Mouse (Mus musculus): ENCODE data around the gene Clybl. TPM values are rescaled to one million over a fixed set of nuclear protein-coding genes. Genes with fewer than 3 reads are reported as not detected.

Gene Clybl
- polyA plus RNA-seq, 1 experiment = 342 TPM

GRCm38 (mm10) chr14:122367882-122368418, 186.4 kb downstream of the Clybl start:
- no peaks in the 10 kb centered on the region for H3K4me1 ChIP-seq (ENCODE audit: control insufficient read depth, insufficient read depth, insufficient read length, low read length)
- H3K4me3 ChIP-seq (ENCODE audit: insufficient read depth, low read depth, low read length) = no peak overlapping the region
- no peak overlapping the region for H3K27ac ChIP-seq (replicated peaks; ENCODE audit: low read depth, low read length)

GRCm38 (mm10) chr14:122368501-122368900, 187.0 kb downstream of the Clybl start:
- Histone ChIP-seq H3K27ac (replicated peaks; ENCODE audit: low read depth, low read length) (no peak overlapping the region), H3K4me1 (ENCODE audit: control insufficient read depth, insufficient read depth, insufficient read length, low read length) (no peaks in the 10 kb centered on the region), H3K4me3 (ENCODE audit: insufficient read depth, low read depth, low read length) (no peak overlapping the region)

DNA sequence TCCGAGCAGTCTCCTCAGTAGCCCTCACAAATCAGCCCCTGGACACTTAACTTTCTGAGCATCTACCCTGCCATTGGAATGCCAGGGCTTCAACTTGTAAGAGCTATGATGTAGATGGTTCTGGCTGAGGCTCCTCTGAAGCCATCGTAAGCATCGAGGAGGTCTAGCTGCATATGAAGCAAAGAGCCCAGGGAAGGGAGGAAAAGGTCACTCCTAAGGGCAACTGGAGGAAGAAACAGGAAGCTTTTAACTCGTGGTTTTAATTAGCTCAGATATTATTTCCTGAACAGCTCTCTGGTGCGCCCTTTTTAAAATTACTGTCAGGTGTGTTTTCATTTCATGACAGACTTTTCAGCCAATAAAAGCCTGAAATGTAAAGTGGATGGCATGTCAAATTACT, 190.5 kb downstream of the Clybl start:
- Histone ChIP-seq H3K4me3 (ENCODE audit: insufficient read depth, low read depth, low read length) (no peak overlapping the region), H3K27ac (replicated peaks; ENCODE audit: low read depth, low read length) (no peak overlapping the region), H3K4me1 (ENCODE audit: control insufficient read depth, insufficient read depth, insufficient read length, low read length) (no peaks in the 10 kb centered on the region)

DNA sequence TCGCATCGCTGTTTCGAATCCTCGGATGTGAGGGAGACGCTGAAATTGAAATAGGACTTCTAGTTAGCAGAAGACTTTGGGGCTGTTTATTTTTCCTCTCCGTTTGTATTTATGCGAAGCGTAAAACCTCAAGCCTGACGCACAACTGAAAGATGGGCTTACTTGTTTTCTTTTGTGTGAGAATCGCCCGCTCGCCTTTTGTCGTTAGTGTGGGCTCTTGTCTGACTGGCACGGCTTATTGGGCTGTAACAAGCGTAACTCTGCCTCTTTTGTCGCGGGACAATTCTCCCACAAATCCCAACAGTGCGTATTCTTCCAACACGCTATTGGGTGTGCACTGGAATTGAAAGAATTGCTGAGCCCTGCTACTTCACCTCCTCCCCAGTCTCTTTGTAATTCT, 192.0 kb downstream of the Clybl start:
- no peaks in the 10 kb centered on the region for H3K4me1 ChIP-seq (ENCODE audit: control insufficient read depth, insufficient read depth, insufficient read length, low read length)
- H3K4me3 ChIP-seq (ENCODE audit: insufficient read depth, low read depth, low read length) = no peak overlapping the region
- no peak overlapping the region for H3K27ac ChIP-seq (replicated peaks; ENCODE audit: low read depth, low read length)

- Histone ChIP-seq H3K27ac (replicated peaks; ENCODE audit: low read depth, low read length) (no peak overlapping the region), H3K4me3 (ENCODE audit: insufficient read depth, low read depth, low read length) (no peak overlapping the region), H3K4me1 (ENCODE audit: control insufficient read depth, insufficient read depth, insufficient read length, low read length) (no peaks in the 10 kb centered on the region)
These were observed 192.9 kb downstream of the Clybl start for GRCm38 (mm10) chr14:122374285-122374997.

- no peak overlapping the region for H3K4me3 ChIP-seq (ENCODE audit: insufficient read depth, low read depth, low read length)
- no peaks in the 10 kb centered on the region for H3K4me1 ChIP-seq (ENCODE audit: control insufficient read depth, insufficient read depth, insufficient read length, low read length)
- H3K27ac ChIP-seq (replicated peaks; ENCODE audit: low read depth, low read length) = no peak overlapping the region
These were observed 193.7 kb downstream of the Clybl start for GRCm38 (mm10) chr14:122375070-122375811.

DNA sequence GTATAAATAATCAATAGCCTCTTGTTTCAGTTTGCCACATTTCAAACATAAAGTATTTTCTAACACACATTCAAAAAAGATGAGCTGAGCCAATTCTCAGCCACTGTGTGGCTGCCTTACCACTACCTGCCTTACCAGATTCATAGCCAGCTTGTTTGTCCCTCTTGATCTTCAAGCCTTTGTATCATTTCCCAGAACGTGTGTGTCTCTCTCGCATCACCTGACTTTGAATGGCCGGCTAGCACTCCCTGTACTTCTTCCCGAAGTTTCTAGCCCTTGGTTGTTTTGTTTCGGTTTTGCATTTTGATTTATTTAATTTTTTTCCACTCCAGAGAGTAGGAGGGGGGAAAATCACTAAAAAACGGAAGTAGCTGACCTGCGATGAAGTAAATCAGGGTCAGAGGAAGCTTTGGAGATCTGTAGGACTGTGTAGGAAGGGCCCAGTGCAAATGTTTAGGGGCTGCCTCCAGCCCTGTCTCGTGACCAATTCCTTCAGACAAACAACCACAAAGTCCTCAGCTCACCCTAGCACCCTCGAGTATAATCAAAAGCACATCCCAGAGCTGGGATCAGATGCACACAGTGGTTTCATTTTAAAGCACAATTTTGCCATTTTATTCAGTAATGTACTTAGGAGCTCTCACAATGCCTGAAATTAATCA, 195.1 kb downstream of the Clybl start:
- no peak overlapping the region for H3K27ac ChIP-seq (replicated peaks; ENCODE audit: low read depth, low read length)
- H3K4me3 ChIP-seq (ENCODE audit: insufficient read depth, low read depth, low read length) = no peak overlapping the region
- no peaks in the 10 kb centered on the region for H3K4me1 ChIP-seq (ENCODE audit: control insufficient read depth, insufficient read depth, insufficient read length, low read length)

- H3K4me3 ChIP-seq (ENCODE audit: insufficient read depth, low read depth, low read length) = no peak overlapping the region
- no peaks in the 10 kb centered on the region for H3K4me1 ChIP-seq (ENCODE audit: control insufficient read depth, insufficient read depth, insufficient read length, low read length)
- no peak overlapping the region for H3K27ac ChIP-seq (replicated peaks; ENCODE audit: low read depth, low read length)
These were observed 196.2 kb downstream of the Clybl start for GRCm38 (mm10) chr14:122377681-122378080.

- H3K4me1 ChIP-seq (ENCODE audit: control insufficient read depth, insufficient read depth, insufficient read length, low read length) = no peaks in the 10 kb centered on the region
- H3K27ac ChIP-seq (replicated peaks; ENCODE audit: low read depth, low read length) = no peak overlapping the region
- H3K4me3 ChIP-seq (ENCODE audit: insufficient read depth, low read depth, low read length) = no peak overlapping the region
These were observed 197.6 kb downstream of the Clybl start for GRCm38 (mm10) chr14:122379076-122379475.

GRCm38 (mm10) chr14:122379996-122380395, 198.5 kb downstream of the Clybl start:
- no peaks in the 10 kb centered on the region for H3K4me1 ChIP-seq (ENCODE audit: control insufficient read depth, insufficient read depth, insufficient read length, low read length)
- H3K4me3 ChIP-seq (ENCODE audit: insufficient read depth, low read depth, low read length) = no peak overlapping the region
- H3K27ac ChIP-seq (replicated peaks; ENCODE audit: low read depth, low read length) = no peak overlapping the region

- Histone ChIP-seq H3K4me3 (ENCODE audit: insufficient read depth, low read depth, low read length) (no peak overlapping the region), H3K4me1 (ENCODE audit: control insufficient read depth, insufficient read depth, insufficient read length, low read length) (no peaks in the 10 kb centered on the region), H3K27ac (replicated peaks; ENCODE audit: low read depth, low read length) (no peak overlapping the region)
These were observed 199.7 kb downstream of the Clybl start for GRCm38 (mm10) chr14:122380896-122381845.

DNA sequence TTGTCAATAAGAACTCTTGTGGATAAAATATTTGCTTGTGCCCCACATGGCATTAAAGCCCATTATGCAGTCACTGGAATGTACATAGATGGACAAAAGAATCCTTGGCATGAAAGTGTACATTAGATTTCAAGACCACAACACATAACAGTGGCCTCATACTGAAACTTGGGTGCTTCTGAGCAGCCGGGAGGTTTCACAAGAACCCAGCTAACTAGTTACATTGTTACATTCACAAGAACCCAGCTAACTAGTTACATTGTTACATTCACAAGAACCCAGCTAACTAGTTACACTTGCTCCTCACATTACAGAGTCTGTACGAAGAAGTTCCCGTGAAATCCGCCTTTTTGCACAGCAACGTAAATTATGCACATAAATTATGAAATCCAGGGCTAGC, 200.8 kb downstream of the Clybl start:
- Histone ChIP-seq H3K27ac (replicated peaks; ENCODE audit: low read depth, low read length) (no peak overlapping the region), H3K4me3 (ENCODE audit: insufficient read depth, low read depth, low read length) (no peak overlapping the region), H3K4me1 (ENCODE audit: control insufficient read depth, insufficient read depth, insufficient read length, low read length) (no peaks in the 10 kb centered on the region)

GRCm38 (mm10) chr14:122383931-122384330, 202.4 kb downstream of the Clybl start:
- no peak overlapping the region for H3K27ac ChIP-seq (replicated peaks; ENCODE audit: low read depth, low read length)
- H3K4me1 ChIP-seq (ENCODE audit: control insufficient read depth, insufficient read depth, insufficient read length, low read length) = no peaks in the 10 kb centered on the region
- no peak overlapping the region for H3K4me3 ChIP-seq (ENCODE audit: insufficient read depth, low read depth, low read length)

- Histone ChIP-seq H3K27ac (replicated peaks; ENCODE audit: low read depth, low read length) (no peak overlapping the region), H3K4me1 (ENCODE audit: control insufficient read depth, insufficient read depth, insufficient read length, low read length) (no peaks in the 10 kb centered on the region), H3K4me3 (ENCODE audit: insufficient read depth, low read depth, low read length) (no peak overlapping the region)
These were observed 203.1 kb downstream of the Clybl start for GRCm38 (mm10) chr14:122384447-122385237.

Measured in brown adipose tissue, adult 24 weeks (tissue).